Mouse (Mus musculus) lung, postnatal 4 days (tissue): ENCODE results near the gene Rab11fip4.

Source experiments
- DNase-seq, 2 experiments: peaks; one replicate each; pipeline ENCODE4 v3.0.0; 2021

Gene Rab11fip4

GRCm38 (mm10) chr11:79590664-79591590, at the start of gene Rab11fip4:
Gene Rab11fip4, plus strand, starts transcription at chr11:79591212.
- DNase-seq, result no peak

- DNase-seq, result no peak
These were observed 38.4 kb upstream of the Rab11fip4 start for GRCm38 (mm10) chr11:79552622-79553021.

GRCm38 (mm10) chr11:79560536-79560935, 30.5 kb upstream of the Rab11fip4 start:
- DNase-seq, result no peak

GRCm38 (mm10) chr11:79563493-79563892, 27.5 kb upstream of the Rab11fip4 start:
- DNase-seq, result no peak

GRCm38 (mm10) chr11:79566947-79567346, 24.1 kb upstream of the Rab11fip4 start:
- DNase-seq, result no peak

GRCm38 (mm10) chr11:79568197-79568911, 22.7 kb upstream of the Rab11fip4 start:
- no peak for DNase-seq

- no peak for DNase-seq
These were observed 20.7 kb upstream of the Rab11fip4 start for GRCm38 (mm10) chr11:79570319-79570718.

- no peak for DNase-seq
These were observed 17.2 kb upstream of the Rab11fip4 start for GRCm38 (mm10) chr11:79573836-79574235.

- DNase-seq, result no peak
These were observed 15.5 kb upstream of the Rab11fip4 start for GRCm38 (mm10) chr11:79575383-79576073.

- peak in 1 of 2 experiments; percentile 82 for DNase-seq
These were observed 13.3 kb upstream of the Rab11fip4 start for GRCm38 (mm10) chr11:79577741-79578140.

- no peak for DNase-seq
These were observed 10.4 kb upstream of the Rab11fip4 start for GRCm38 (mm10) chr11:79580660-79581059.

GRCm38 (mm10) chr11:79581257-79581656, 9.8 kb upstream of the Rab11fip4 start:
- no peak for DNase-seq

GRCm38 (mm10) chr11:79584191-79584590, 6.8 kb upstream of the Rab11fip4 start:
- peak in 1 of 2 experiments; percentile 73 for DNase-seq

- DNase-seq, result no peak
These were observed 1.5 kb upstream of the Rab11fip4 start for GRCm38 (mm10) chr11:79589317-79590075.

- no peak for DNase-seq
These were observed 571 bp downstream of the Rab11fip4 start for GRCm38 (mm10) chr11:79591591-79591975.

GRCm38 (mm10) chr11:79593495-79593894, 2.5 kb downstream of the Rab11fip4 start:
- no peak for DNase-seq

GRCm38 (mm10) chr11:79610454-79610853, 19.4 kb downstream of the Rab11fip4 start:
- no peak for DNase-seq

- DNase-seq, result no peak
These were observed 20.1 kb downstream of the Rab11fip4 start for GRCm38 (mm10) chr11:79611011-79611666.

- DNase-seq, result no peak
These were observed 21.1 kb downstream of the Rab11fip4 start for GRCm38 (mm10) chr11:79612046-79612600.

GRCm38 (mm10) chr11:79613084-79613483, 22.1 kb downstream of the Rab11fip4 start:
- no peak for DNase-seq

GRCm38 (mm10) chr11:79613711-79614110, 22.7 kb downstream of the Rab11fip4 start:
- DNase-seq, result no peak

GRCm38 (mm10) chr11:79614880-79615279, 23.9 kb downstream of the Rab11fip4 start:
- DNase-seq, result no peak
